Mouse (Mus musculus) lung, embryonic 14.5 days (tissue): ENCODE measurements at regions not wholly inside any gene's neighbourhood (a gene's known extent, or its start where the extent isn't known, plus 50 kb on each side); places are given as distances from the start of the nearest gene placed in this dataset.

Source experiments
- ATAC-seq: fragments of 200-750 bp; cut with Nextera tagmentation; 2 replicates; pipeline ENCODE4 v1.8.0; 2017; ENCODE audit warnings: mild to moderate bottlenecking, moderate TSS enrichment, moderate library complexity; ENCODE audit not compliant: insufficient read depth
- DNase-seq: peaks from one replicate; pipeline ENCODE4 v3.0.0-alpha.2; 2015
- H3K27ac ChIP-seq: fragments of 300-500 bp; sonication (generic); 2 replicates; pipeline ENCODE4 v1.5.1; 2014; ENCODE audit warnings: low read depth, mild to moderate bottlenecking, moderate library complexity
- H3K27me3 ChIP-seq: fragments of 300-500 bp; sonication (generic); 2 replicates; pipeline ENCODE4 v1.6.1; 2014; ENCODE audit warnings: low read length, control low read depth; ENCODE audit not compliant: insufficient read depth
- H3K36me3 ChIP-seq: fragments of 300-500 bp; sonication (generic); 2 replicates; pipeline ENCODE4 v1.6.1; 2014; ENCODE audit warnings: control low read depth; ENCODE audit not compliant: insufficient read depth
- H3K4me1 ChIP-seq: fragments of 300-500 bp; sonication (generic); 2 replicates; pipeline ENCODE4 v1.6.1; 2014; ENCODE audit warnings: antibody characterized with exemption, control low read depth; ENCODE audit not compliant: insufficient read depth
- H3K4me2 ChIP-seq: fragments of 300-500 bp; sonication (generic); 2 replicates; pipeline ENCODE4 v1.6.1; 2014; ENCODE audit warnings: mild to moderate bottlenecking
- H3K4me3 ChIP-seq: fragments of 300-500 bp; sonication (generic); 2 replicates; pipeline ENCODE4 v1.5.1; 2014; ENCODE audit warnings: low read depth, low read length
- H3K9ac ChIP-seq: fragments of 300-500 bp; sonication (generic); 2 replicates; pipeline ENCODE4 v1.6.1; 2014
- H3K9me3 ChIP-seq: fragments of 300-500 bp; sonication (generic); 2 replicates; pipeline ENCODE4 v1.6.1; 2016; ENCODE audit warnings: low read depth, low read length, control low read depth
- CTCF ChIP-seq: IDR thresholded peaks from 2 replicates; pipeline ENCODE4 v1.5.1; 2016; ENCODE audit warnings: antibody characterized with exemption, low read depth
- WGBS: fragments of 180-500 bp; shearing (Covaris S2); extraction: QIAGEN DNeasy Blood & Tissue Kit; methylation state at CpG from one replicate; pipeline ENCODE4 v1.1.7; 2014; 5-methylcytosine and 5-hydroxymethylcytosine counted together

DNA sequence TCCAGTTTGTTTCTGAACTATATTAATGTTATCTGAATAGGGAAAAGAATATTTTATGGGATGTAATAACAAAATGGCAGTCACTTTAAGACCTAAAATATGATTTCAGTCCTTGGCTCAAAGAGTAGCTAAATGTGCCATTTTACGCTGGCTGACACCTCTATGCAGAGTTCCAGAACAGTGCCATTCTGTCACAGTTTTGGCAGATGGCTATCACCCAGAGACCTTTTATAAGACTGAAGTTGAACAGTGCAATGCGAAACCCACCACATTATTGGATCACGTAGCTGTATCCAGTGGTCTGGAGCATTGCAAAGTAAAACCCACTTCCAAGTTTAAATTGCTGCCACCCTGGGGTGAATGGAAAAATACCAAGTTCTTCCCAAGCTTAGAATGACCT is 834.5 kb downstream of the Galc start:
- no peak overlapping the region for H3K4me2 ChIP-seq
- H3K4me1 ChIP-seq: no peaks in the 10 kb centered on the region
- TF ChIP-seq CTCF: no peak
- no peak overlapping the region for H3K4me3 ChIP-seq
- H3K9me3 ChIP-seq: no peaks in the 10 kb centered on the region
- no peak overlapping the region for H3K9ac ChIP-seq
- no peak for ATAC-seq
- no peak for DNase-seq
- WGBS: 82% methylated on average over 3 of the region's 3 CpGs
- H3K27ac ChIP-seq: no peak overlapping the region
- H3K36me3 ChIP-seq: no peaks in the 10 kb centered on the region
- no peaks in the 10 kb centered on the region for H3K27me3 ChIP-seq

- Histone ChIP-seq H3K27me3 (no peaks in the 10 kb centered on the region), H3K27ac (no peak overlapping the region), H3K4me3 (no peak overlapping the region), H3K4me1 (no peaks in the 10 kb centered on the region), H3K9ac (no peak overlapping the region), H3K4me2 (no peak overlapping the region), H3K9me3 (no peaks in the 10 kb centered on the region), H3K36me3 (no peaks in the 10 kb centered on the region)
- DNase-seq (no peak), ATAC-seq (no peak)
- WGBS: 18% methylated on average over 3 of the region's 3 CpGs
- no peak for TF ChIP-seq CTCF
These were observed 855.8 kb downstream of the Galc start for GRCm38 (mm10) chr12:97403440-97403839.

- Histone ChIP-seq H3K27ac (no peak overlapping the region), H3K4me1 (no peaks in the 10 kb centered on the region), H3K36me3 (no peaks in the 10 kb centered on the region), H3K4me2 (no peak overlapping the region), H3K9me3 (no peaks in the 10 kb centered on the region), H3K4me3 (no peak overlapping the region), H3K27me3 (no peaks in the 10 kb centered on the region), H3K9ac (no peak overlapping the region)
- DNase-seq: no peak
- TF ChIP-seq CTCF: no peak
- no peak for ATAC-seq
- WGBS: 23% methylated on average over 9 of the region's 10 CpGs
These were observed 856.6 kb downstream of the Galc start for GRCm38 (mm10) chr12:97402412-97403396.

DNA sequence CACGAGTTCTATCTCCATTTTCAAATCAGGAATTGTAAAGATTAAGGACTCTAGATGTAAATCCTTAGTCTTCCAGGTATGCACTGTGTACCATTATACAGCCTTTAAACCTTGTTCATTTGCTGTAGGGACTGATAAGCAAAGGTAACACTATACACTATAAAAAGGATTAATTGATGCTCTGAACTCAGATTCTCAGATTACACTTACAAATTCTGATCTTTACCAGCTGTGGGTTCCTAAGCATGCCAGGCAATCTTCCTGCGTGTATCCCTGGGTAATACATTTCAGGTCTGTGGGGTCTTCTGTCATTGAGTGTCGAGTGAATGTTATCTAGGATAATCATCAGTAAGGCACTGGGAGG is 860.7 kb downstream of the Galc start:
- no peak overlapping the region for H3K4me3 ChIP-seq
- no peaks in the 10 kb centered on the region for H3K27me3 ChIP-seq
- no peak overlapping the region for H3K4me2 ChIP-seq
- no peaks in the 10 kb centered on the region for H3K9me3 ChIP-seq
- WGBS: 24% methylated on average over 3 of the region's 3 CpGs
- H3K9ac ChIP-seq: no peak overlapping the region
- no peaks in the 10 kb centered on the region for H3K4me1 ChIP-seq
- H3K27ac ChIP-seq: no peak overlapping the region
- DNase-seq (no peak), ATAC-seq (peak; percentile 18; the same call in 1 of the 2 replicates)
- no peak for TF ChIP-seq CTCF
- no peaks in the 10 kb centered on the region for H3K36me3 ChIP-seq

- H3K27ac ChIP-seq: no peak overlapping the region
- H3K36me3 ChIP-seq: no peaks in the 10 kb centered on the region
- H3K9ac ChIP-seq: no peak overlapping the region
- peak; percentile 65; the same call in 1 of the 2 replicates for ATAC-seq
- no peaks in the 10 kb centered on the region for H3K4me1 ChIP-seq
- no peaks in the 10 kb centered on the region for H3K27me3 ChIP-seq
- 57% methylated on average over 5 of the region's 7 CpGs for WGBS
- no peaks in the 10 kb centered on the region for H3K9me3 ChIP-seq
- DNase-seq: peak; percentile 39
- no peak overlapping the region for H3K4me3 ChIP-seq
- no peak overlapping the region for H3K4me2 ChIP-seq
- TF ChIP-seq CTCF: no peak
These were observed 861.2 kb downstream of the Galc start for GRCm38 (mm10) chr12:97397850-97398581.

- Histone ChIP-seq H3K9ac (no peak overlapping the region), H3K4me3 (no peak overlapping the region), H3K27me3 (no peaks in the 10 kb centered on the region), H3K4me2 (no peak overlapping the region), H3K4me1 (no peaks in the 10 kb centered on the region), H3K9me3 (no peaks in the 10 kb centered on the region), H3K36me3 (no peaks in the 10 kb centered on the region), H3K27ac (no peak overlapping the region)
- ATAC-seq (no peak), DNase-seq (no peak)
- WGBS: 67% methylated on average over 3 of the region's 3 CpGs
- TF ChIP-seq CTCF: no peak
These were observed 897.5 kb downstream of the Galc start for GRCm38 (mm10) chr12:97361804-97362203.

- Histone ChIP-seq H3K4me2 (no peak overlapping the region), H3K27me3 (no peaks in the 10 kb centered on the region), H3K9ac (no peak overlapping the region), H3K27ac (no peak overlapping the region), H3K4me1 (no peaks in the 10 kb centered on the region), H3K36me3 (no peaks in the 10 kb centered on the region), H3K4me3 (no peak overlapping the region), H3K9me3 (no peaks in the 10 kb centered on the region)
- DNase-seq (no peak), ATAC-seq (no peak)
- 29% methylated on average over 2 of the region's 2 CpGs for WGBS
- TF ChIP-seq CTCF: no peak
These were observed 898.6 kb downstream of the Galc start for GRCm38 (mm10) chr12:97360656-97361055.
